In the genomic region with DNA sequence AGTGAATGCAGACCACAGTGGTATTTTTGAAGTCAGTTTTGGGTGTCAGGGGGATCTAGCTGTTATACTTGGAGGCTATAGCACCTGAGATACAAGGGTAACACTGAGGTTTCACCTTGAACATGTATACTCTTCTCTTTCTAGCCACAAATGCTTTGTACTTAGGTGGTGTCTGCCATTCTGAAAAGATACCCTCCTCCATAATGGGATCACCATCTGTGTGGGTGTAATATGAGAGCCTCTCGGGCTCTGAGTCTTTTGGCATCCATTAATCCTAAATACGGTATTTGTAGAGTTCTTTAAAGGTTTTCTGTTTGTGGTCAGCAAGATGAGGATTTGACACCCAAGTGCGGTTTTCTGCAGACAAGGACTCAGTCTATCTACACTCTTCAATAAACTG, we compare ENCODE assay signal across 28 mouse cellular contexts.
DNase-seq lines count a peak whose midpoint lies in the region; ATAC-seq and TF ChIP-seq lines count a peak whose summit lies in the region.
"Had no signal": no experiment of that assay in that cellular context is flagged by ENCODE, and none has a peak within 500 bp of the region (broad histone marks: within the 10 kb centered on the region; RNA-seq: fewer than 3 reads in every experiment).

No protein-coding gene starts in this region.

- intact Hi-C loops in gastrocnemius, postnatal 36 days (cut with DNase I): no loop called here

- H3K4me2 ChIP-seq in midbrain, postnatal 0 days (ENCODE audit: low read depth, low read length, poor library complexity, severe bottlenecking): no peak overlapping the region
- H3K4me2 ChIP-seq: embryonic facial prominence, embryonic 12.5 days; heart, embryonic 12.5 days; kidney, embryonic 15.5 days; limb, embryonic 12.5 days; liver, embryonic 13.5 days; midbrain, embryonic 12.5 days; stomach, embryonic 15.5 days had no signal

- no peak overlapping the region for H3K9ac ChIP-seq in midbrain, postnatal 0 days (replicated peaks; ENCODE audit: low read length, poor library complexity, severe bottlenecking)
- H3K9ac ChIP-seq: embryonic facial prominence, embryonic 12.5 days; heart, embryonic 12.5 days; kidney, embryonic 15.5 days; limb, embryonic 12.5 days; liver, embryonic 13.5 days; midbrain, embryonic 12.5 days; stomach, embryonic 15.5 days had no signal

- no peak for TF ChIP-seq CTCF in brain, embryonic 14.5 days (IDR thresholded peaks at IDR 0.05; ENCODE audit: borderline replicate concordance, extremely low read depth, insufficient read depth, insufficient read length)
- TF ChIP-seq CTCF in midbrain, postnatal 0 days (IDR thresholded peaks at IDR 0.05): no peak

- no peaks in the 10 kb centered on the region for H3K27me3 ChIP-seq in midbrain, postnatal 0 days (ENCODE audit: insufficient read depth, low read length)
- H3K27me3 ChIP-seq: heart, embryonic 12.5 days; kidney, embryonic 15.5 days; limb, embryonic 12.5 days; liver, embryonic 13.5 days; midbrain, embryonic 12.5 days; stomach, embryonic 15.5 days had no signal

- H3K27ac ChIP-seq in midbrain, postnatal 0 days (ENCODE audit: low read depth, low read length): no peak overlapping the region
- H3K27ac ChIP-seq: embryonic facial prominence, embryonic 12.5 days; hindbrain, postnatal 0 days; kidney, embryonic 15.5 days; limb, embryonic 12.5 days; liver, embryonic 13.5 days; midbrain, embryonic 12.5 days; stomach, embryonic 15.5 days had no signal

- no peak overlapping the region for H3K4me3 ChIP-seq in midbrain, postnatal 0 days (ENCODE audit: low read depth, low read length)
- H3K4me3 ChIP-seq: embryonic facial prominence, embryonic 12.5 days; erythroblast, embryonic 14.5 days; heart, embryonic 12.5 days; kidney, embryonic 15.5 days; limb, embryonic 12.5 days; liver, embryonic 13.5 days; midbrain, embryonic 12.5 days; stomach, embryonic 15.5 days had no signal

- WGBS in midbrain, postnatal 0 days: 39% methylated on average over 3 of the region's 3 CpGs

- no peak for DNase-seq in frontal cortex, postnatal 14 days (ENCODE audit: low spot score in 2 of 2)
- peak; percentile 16 for DNase-seq in brain, embryonic 14.5 days (ENCODE audit: low read depth)
- peak; percentile 52 for DNase-seq in embryo, embryonic 10.5 days (ENCODE audit: low spot score)
- peak; percentile 49 for DNase-seq in mesoderm, embryonic 11.5 days (ENCODE audit: low read depth, low spot score)
- DNase-seq in gastrocnemius, postnatal 36 days: no peak
- DNase-seq in midbrain, postnatal 0 days (ENCODE audit: low spot score): no peak
- DNase-seq: adrenal gland, adult 8-10 months; cerebellum, adult 2 months; cerebellum, postnatal 25 days; gastrocnemius, postnatal 10 days; heart, adult 18-20 months; heart, postnatal 10 days; layer of hippocampus, adult 9-11 months; liver, embryonic 13.5 days; lung, adult 2 months; lung, postnatal 14 days; thymus, postnatal 25 days had no signal

- no peaks in the 10 kb centered on the region for H3K9me3 ChIP-seq in midbrain, postnatal 0 days (ENCODE audit: low read length)
- H3K9me3 ChIP-seq: embryonic facial prominence, embryonic 12.5 days; heart, embryonic 12.5 days; kidney, embryonic 15.5 days; limb, embryonic 12.5 days; liver, embryonic 13.5 days; midbrain, embryonic 12.5 days; stomach, embryonic 15.5 days had no signal

- ATAC-seq in frontal cortex, adult (ENCODE audit: low TSS enrichment): 0 out of 2 replicates have a peak, but pooled peaks have one; percentile 13
- ATAC-seq in midbrain, postnatal 0 days (ENCODE audit: low FRiP score): no peak
- ATAC-seq: activated CD4-positive, CD25-positive, alpha-beta regulatory T cell, adult 4 months; hindbrain, postnatal 0 days; intestine, embryonic 16.5 days had no signal

- no peak for TF ChIP-seq POLR2A in brain, embryonic 14.5 days (IDR thresholded peaks at IDR 0.05; ENCODE audit: borderline replicate concordance, extremely low read depth, insufficient read depth, insufficient read length, poor library complexity, severe bottlenecking)

- H3K36me3 ChIP-seq in midbrain, postnatal 0 days (ENCODE audit: insufficient read depth, low read length): no peaks in the 10 kb centered on the region
- H3K36me3 ChIP-seq: embryonic facial prominence, embryonic 12.5 days; heart, embryonic 12.5 days; kidney, embryonic 15.5 days; limb, embryonic 12.5 days; liver, embryonic 13.5 days; midbrain, embryonic 12.5 days; stomach, embryonic 15.5 days had no signal

- no peaks in the 10 kb centered on the region for H3K4me1 ChIP-seq in midbrain, postnatal 0 days (ENCODE audit: insufficient read depth, low read length)
- H3K4me1 ChIP-seq: embryonic facial prominence, embryonic 12.5 days; heart, embryonic 12.5 days; kidney, embryonic 15.5 days; liver, embryonic 13.5 days; stomach, embryonic 15.5 days had no signal

Comparison
In these comparisons a context has a peak if more than half of its experiments do, and no peak if none do; other contexts are left out.
1. DNase-seq: peak in brain, embryonic 14.5 days (single experiment), embryo, embryonic 10.5 days (single experiment) and mesoderm, embryonic 11.5 days (single experiment); none in frontal cortex, postnatal 14 days (0 of 2), gastrocnemius, postnatal 36 days (0 of 2) and midbrain, postnatal 0 days (single experiment).